Mouse (Mus musculus) C2C12 (cell line): Measurements from ENCODE around the gene Snx20.

Experiments
- CEBPB ChIP-seq: IDR thresholded peaks from one replicate; pipeline ENCODE4 v1.6.1; 2011; ENCODE audit warnings: low read depth, mild to moderate bottlenecking, control low read depth, moderate library complexity
- CTCF ChIP-seq: IDR thresholded peaks from one replicate; pipeline ENCODE4 v1.5.1; 2011; ENCODE audit not compliant: control insufficient read depth, insufficient read depth, insufficient read length
- FOSL1 ChIP-seq: IDR thresholded peaks from one replicate; pipeline ENCODE4 v1.8.0; 2011; ENCODE audit warnings: mild to moderate bottlenecking, low read length; ENCODE audit not compliant: poor library complexity, insufficient read depth, severe bottlenecking
- MAX ChIP-seq: IDR thresholded peaks from one replicate; pipeline ENCODE4 v1.6.1; 2011; ENCODE audit warnings: mild to moderate bottlenecking, control low read depth
- MYOD1 ChIP-seq: IDR thresholded peaks from one replicate; pipeline ENCODE4 v1.6.1; 2011; ENCODE audit warnings: low read depth; ENCODE audit not compliant: control insufficient read depth, insufficient read length
- MYOG ChIP-seq: IDR thresholded peaks from one replicate; pipeline ENCODE4 v1.6.1; 2011; ENCODE audit not compliant: control insufficient read depth, insufficient read length; ENCODE audit errors: extremely low read depth
- USF1 ChIP-seq: IDR thresholded peaks from one replicate; pipeline ENCODE4 v1.6.1; 2011; ENCODE audit warnings: low read depth, mild to moderate bottlenecking, control low read depth, moderate library complexity

GRCm38 (mm10) chr8:88642734-88643564, 7.0 kb upstream of the Snx20 start:
- TF ChIP-seq CTCF, result no peak
- TF ChIP-seq MAX, result no peak
- no peak for TF ChIP-seq CEBPB
- no peak for TF ChIP-seq MYOD1
- no peak for TF ChIP-seq USF1
- no peak for TF ChIP-seq MYOG
- no peak for TF ChIP-seq FOSL1
